Mouse (Mus musculus): ENCODE measurements at regions not wholly inside any gene's neighbourhood (a gene's known extent, or its start where the extent isn't known, plus 50 kb on each side); places are given as distances from the start of the nearest gene placed in this dataset.

- DNase-seq, result no peak
Observed at GRCm38 (mm10) chr9:13987486-13987885, 160.0 kb downstream of the Fam76b start.

- no peak for DNase-seq
Observed at GRCm38 (mm10) chr9:13988901-13989300, 161.4 kb downstream of the Fam76b start.

- no peak for DNase-seq
Observed at GRCm38 (mm10) chr9:13990960-13991359, 163.4 kb downstream of the Fam76b start.

- DNase-seq, result no peak
Observed at GRCm38 (mm10) chr9:13992728-13993127, 165.2 kb downstream of the Fam76b start.

- DNase-seq, result no peak
Observed at GRCm38 (mm10) chr9:13999358-13999757, 171.8 kb downstream of the Fam76b start.

GRCm38 (mm10) chr9:14001517-14001916, 174.0 kb downstream of the Fam76b start:
- peak; percentile 30 for DNase-seq

- no peak for DNase-seq
Observed at GRCm38 (mm10) chr9:14002236-14002635, 174.7 kb downstream of the Fam76b start.

- no peak for DNase-seq
Observed at GRCm38 (mm10) chr9:14003163-14003562, 175.6 kb downstream of the Fam76b start.

- DNase-seq, result no peak
Observed at GRCm38 (mm10) chr9:14006233-14006984, 178.9 kb downstream of the Fam76b start.

- no peak for DNase-seq
Observed at GRCm38 (mm10) chr9:14009451-14009850, 181.9 kb downstream of the Fam76b start.

- peak; percentile 11 for DNase-seq
Observed at GRCm38 (mm10) chr9:14010261-14010949, 182.9 kb downstream of the Fam76b start.

GRCm38 (mm10) chr9:14024216-14024615, 196.7 kb downstream of the Fam76b start:
- DNase-seq, result no peak

GRCm38 (mm10) chr9:14024701-14025100, 197.2 kb downstream of the Fam76b start:
- DNase-seq, result no peak

GRCm38 (mm10) chr9:14028056-14028455, 200.5 kb downstream of the Fam76b start:
- DNase-seq, result no peak

GRCm38 (mm10) chr9:14031358-14032047, 204.0 kb downstream of the Fam76b start:
- no peak for DNase-seq

- DNase-seq, result no peak
Observed at GRCm38 (mm10) chr9:14032048-14032362, 204.5 kb downstream of the Fam76b start.

GRCm38 (mm10) chr9:14035526-14035925, 208.0 kb downstream of the Fam76b start:
- no peak for DNase-seq

GRCm38 (mm10) chr9:14041900-14042435, 214.5 kb downstream of the Fam76b start:
- no peak for DNase-seq

GRCm38 (mm10) chr9:14048224-14048623, 220.7 kb downstream of the Fam76b start:
- no peak for DNase-seq

GRCm38 (mm10) chr9:14053704-14054103, 221.2 kb upstream of the Sesn3 start:
- DNase-seq, result no peak

GRCm38 (mm10) chr9:14056410-14057172, 218.3 kb upstream of the Sesn3 start:
- DNase-seq, result no peak

- no peak for DNase-seq
Observed at GRCm38 (mm10) chr9:14058592-14059227, 216.2 kb upstream of the Sesn3 start.
